Mouse (Mus musculus): ENCODE results near the gene Clcn5. TPM values are rescaled to one million over a fixed set of nuclear protein-coding genes. Genes with fewer than 3 reads are reported as not detected.

Clcn5 gene
- 3.8 TPM in 1 of 2 replicates, not detected in the other for total RNA-seq (2015; ENCODE audit: low replicate concordance)
- 0.14 and 0.68 TPM in 2 replicates for total RNA-seq (2017; ENCODE audit: low replicate concordance)

- peak; percentile 94 for ATAC-seq (replicated peaks; ENCODE audit: low FRiP score, poor library complexity, severe bottlenecking)
Measured at GRCm38 (mm10) chrX:7319089-7319721, at the start of gene Clcn5. Gene Clcn5 (minus strand): TSS chrX:7319358.

GRCm38 (mm10) chrX:7325455-7325854 is 6.3 kb upstream of the Clcn5 start:
- ATAC-seq (replicated peaks; ENCODE audit: low FRiP score, poor library complexity, severe bottlenecking): no peak

- ATAC-seq (replicated peaks; ENCODE audit: low FRiP score, poor library complexity, severe bottlenecking): no peak
Measured at GRCm38 (mm10) chrX:7322288-7322687, 3.1 kb upstream of the Clcn5 start.

- no peak for ATAC-seq (replicated peaks; ENCODE audit: low FRiP score, poor library complexity, severe bottlenecking)
Measured at GRCm38 (mm10) chrX:7320571-7320970, 1.4 kb upstream of the Clcn5 start.

GRCm38 (mm10) chrX:7318551-7319025 is 570 bp downstream of the Clcn5 start:
- ATAC-seq (replicated peaks; ENCODE audit: low FRiP score, poor library complexity, severe bottlenecking): no peak

- ATAC-seq (replicated peaks; ENCODE audit: low FRiP score, poor library complexity, severe bottlenecking): no peak
Measured at GRCm38 (mm10) chrX:7315115-7315514, 4.0 kb downstream of the Clcn5 start.

- ATAC-seq (replicated peaks; ENCODE audit: low FRiP score, poor library complexity, severe bottlenecking): no peak
Measured at GRCm38 (mm10) chrX:7314645-7315044, 4.5 kb downstream of the Clcn5 start.

- no peak for ATAC-seq (replicated peaks; ENCODE audit: low FRiP score, poor library complexity, severe bottlenecking)
Measured at GRCm38 (mm10) chrX:7308242-7308641, 10.9 kb downstream of the Clcn5 start.

- no peak for ATAC-seq (replicated peaks; ENCODE audit: low FRiP score, poor library complexity, severe bottlenecking)
Measured at GRCm38 (mm10) chrX:7306861-7307260, 12.3 kb downstream of the Clcn5 start.

GRCm38 (mm10) chrX:7292981-7293380 is 26.2 kb downstream of the Clcn5 start:
- no peak for ATAC-seq (replicated peaks; ENCODE audit: low FRiP score, poor library complexity, severe bottlenecking)

- no peak for ATAC-seq (replicated peaks; ENCODE audit: low FRiP score, poor library complexity, severe bottlenecking)
Measured at GRCm38 (mm10) chrX:7292151-7292768, 26.9 kb downstream of the Clcn5 start.

- ATAC-seq (replicated peaks; ENCODE audit: low FRiP score, poor library complexity, severe bottlenecking): no peak
Measured at GRCm38 (mm10) chrX:7288976-7289375, 30.2 kb downstream of the Clcn5 start.

GRCm38 (mm10) chrX:7287051-7287734 is 32.0 kb downstream of the Clcn5 start:
- ATAC-seq (replicated peaks; ENCODE audit: low FRiP score, poor library complexity, severe bottlenecking): no peak

- no peak for ATAC-seq (replicated peaks; ENCODE audit: low FRiP score, poor library complexity, severe bottlenecking)
Measured at GRCm38 (mm10) chrX:7282636-7283035, 36.5 kb downstream of the Clcn5 start.

- no peak for ATAC-seq (replicated peaks; ENCODE audit: low FRiP score, poor library complexity, severe bottlenecking)
Measured at GRCm38 (mm10) chrX:7279722-7280121, 39.4 kb downstream of the Clcn5 start.

- ATAC-seq (replicated peaks; ENCODE audit: low FRiP score, poor library complexity, severe bottlenecking): no peak
Measured at GRCm38 (mm10) chrX:7276564-7276963, 42.6 kb downstream of the Clcn5 start.

GRCm38 (mm10) chrX:7261149-7261548 is 58.0 kb downstream of the Clcn5 start:
- no peak for ATAC-seq (replicated peaks; ENCODE audit: low FRiP score, poor library complexity, severe bottlenecking)

GRCm38 (mm10) chrX:7260400-7261113 is 58.6 kb downstream of the Clcn5 start:
- no peak for ATAC-seq (replicated peaks; ENCODE audit: low FRiP score, poor library complexity, severe bottlenecking)

- ATAC-seq (replicated peaks; ENCODE audit: low FRiP score, poor library complexity, severe bottlenecking): no peak
Measured at GRCm38 (mm10) chrX:7259718-7260117, 59.4 kb downstream of the Clcn5 start.

- ATAC-seq (replicated peaks; ENCODE audit: low FRiP score, poor library complexity, severe bottlenecking): no peak
Measured at GRCm38 (mm10) chrX:7256022-7256421, 63.1 kb downstream of the Clcn5 start.

Data from erythroblast, adult 5-6 weeks (primary cell).